Mouse (Mus musculus): ENCODE results near the gene Commd4. TPM values are rescaled to one million over a fixed set of nuclear protein-coding genes. Genes with fewer than 3 reads are reported as not detected.
"Not testable (repeated sequence)": the region's sequence is repeated elsewhere in the genome, so short reads cannot be mapped to it uniquely, and the experiment has no call there.

Gene Commd4
- 99.9 and 105 TPM in 2 replicates for polyA plus RNA-seq (2016; fragmentation: Nextera tagmentation; extraction: Ambion mirVana)

- Histone ChIP-seq H3K9me3 (no peaks in the 10 kb centered on the region), H3K4me1 (peaks cover 19% of the 10 kb centered on the region), H3K27me3 (replicated peaks; ENCODE audit: low read depth, poor library complexity, severe bottlenecking) (no peaks in the 10 kb centered on the region), H3K27ac (replicated peaks) (peak within 1 kb of the TSS; percentile 83), H3K4me3 (peak within 1 kb of the TSS; percentile 73), H3K36me3 (replicated peaks) (peaks cover 19% of the 10 kb centered on the region)
- DNase-seq (ENCODE audit: low spot score) = peak; percentile 92
- WGBS = under 1% methylated on average over 24 of the region's 24 CpGs
These were observed at the start of gene Commd4 for GRCm38 (mm10) chr9:57158013-57158470. Commd4 (minus strand) TSS chr9:57158331.

- H3K27me3 ChIP-seq (replicated peaks; ENCODE audit: low read depth, poor library complexity, severe bottlenecking) = no peaks in the 10 kb centered on the region
- DNase-seq (ENCODE audit: low spot score) = no peak
- H3K4me3 ChIP-seq = no peak overlapping the region
- no peaks in the 10 kb centered on the region for H3K4me1 ChIP-seq
- no peaks in the 10 kb centered on the region for H3K9me3 ChIP-seq
- no peaks in the 10 kb centered on the region for H3K36me3 ChIP-seq (replicated peaks)
- WGBS = 82% methylated on average over 2 of the region's 2 CpGs
- H3K27ac ChIP-seq (replicated peaks) = no peak overlapping the region
These were observed 48.8 kb upstream of the Commd4 start for GRCm38 (mm10) chr9:57206896-57207295.

DNA sequence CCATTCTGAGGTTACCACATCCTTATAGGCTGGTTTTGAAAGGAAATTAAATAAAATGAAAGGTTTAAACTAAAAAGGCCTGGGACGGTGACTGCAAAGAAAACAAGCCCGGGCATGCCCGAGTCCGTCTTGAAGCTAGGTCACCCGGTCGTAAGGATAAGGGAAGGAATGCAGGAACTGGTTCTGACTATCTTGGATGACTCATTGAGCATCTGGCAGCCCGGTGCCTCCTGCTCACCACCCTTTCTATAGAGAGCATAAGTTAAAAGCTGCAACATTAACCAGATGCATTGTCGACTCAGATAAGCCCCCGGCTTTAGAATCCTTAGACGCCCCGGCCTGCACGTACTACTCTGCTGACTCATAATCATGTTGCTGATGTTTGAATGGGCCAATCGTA, 45.4 kb upstream of the Commd4 start:
- 91% methylated on average over 13 of the region's 13 CpGs for WGBS
- H3K27ac ChIP-seq (replicated peaks); DNase-seq (ENCODE audit: low spot score); H3K36me3 ChIP-seq (replicated peaks); H3K27me3 ChIP-seq (replicated peaks; ENCODE audit: low read depth, poor library complexity, severe bottlenecking); H3K4me1 ChIP-seq; H3K4me3 ChIP-seq; H3K9me3 ChIP-seq: not testable (repeated sequence)

DNA sequence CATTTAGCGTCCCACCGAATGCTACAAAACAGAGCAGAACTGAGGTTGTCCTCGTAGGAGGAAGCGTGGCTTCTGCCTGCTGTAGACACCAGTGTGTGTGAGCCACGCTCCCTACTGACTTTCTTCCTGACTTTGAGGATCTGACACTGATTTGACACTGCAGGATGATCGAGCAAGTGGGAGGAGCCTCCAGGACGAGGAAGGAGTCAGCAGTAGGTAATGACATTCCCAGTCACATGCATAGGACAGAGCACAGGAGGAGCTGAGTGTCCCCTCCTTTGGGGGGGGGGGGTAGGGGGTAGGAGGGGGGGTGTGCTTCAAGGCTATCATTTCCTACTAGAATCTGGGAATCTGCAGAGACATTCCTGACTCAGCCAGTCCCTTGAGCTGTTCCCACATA, 44.9 kb upstream of the Commd4 start:
- Histone ChIP-seq H3K9me3 (no peaks in the 10 kb centered on the region), H3K4me3 (no peak overlapping the region), H3K4me1 (no peaks in the 10 kb centered on the region), H3K27ac (replicated peaks) (no peak overlapping the region), H3K27me3 (replicated peaks; ENCODE audit: low read depth, poor library complexity, severe bottlenecking) (no peaks in the 10 kb centered on the region), H3K36me3 (replicated peaks) (no peaks in the 10 kb centered on the region)
- 82% methylated on average over 7 of the region's 7 CpGs for WGBS
- no peak for DNase-seq (ENCODE audit: low spot score)

- Histone ChIP-seq H3K4me1 (no peaks in the 10 kb centered on the region), H3K27ac (replicated peaks) (no peak overlapping the region), H3K9me3 (no peaks in the 10 kb centered on the region), H3K36me3 (replicated peaks) (no peaks in the 10 kb centered on the region), H3K4me3 (no peak overlapping the region), H3K27me3 (replicated peaks; ENCODE audit: low read depth, poor library complexity, severe bottlenecking) (no peaks in the 10 kb centered on the region)
- WGBS = 73% methylated on average over 8 of the region's 8 CpGs
- DNase-seq (ENCODE audit: low spot score) = no peak
These were observed 39.3 kb upstream of the Commd4 start for GRCm38 (mm10) chr9:57197414-57197813.

DNA sequence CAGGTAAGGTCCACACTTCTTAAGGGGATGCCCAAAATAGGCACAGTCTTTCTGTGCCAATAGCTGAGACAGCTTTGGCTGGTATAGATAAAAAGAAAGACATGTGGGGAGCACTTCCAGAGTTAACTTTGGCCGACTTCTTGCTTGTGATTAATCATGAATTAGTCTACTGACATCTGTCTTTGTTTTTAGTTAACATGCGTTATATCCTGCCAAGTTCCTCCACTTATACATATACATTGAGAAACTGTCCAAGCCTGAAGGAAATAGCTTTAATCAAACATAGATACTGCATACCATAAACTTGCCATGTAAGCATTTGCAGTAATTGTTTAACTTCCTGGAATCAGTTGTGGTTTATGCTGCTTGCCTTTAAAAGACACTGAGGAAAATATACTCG, 38.6 kb upstream of the Commd4 start:
- no peaks in the 10 kb centered on the region for H3K27me3 ChIP-seq (replicated peaks; ENCODE audit: low read depth, poor library complexity, severe bottlenecking)
- H3K4me3 ChIP-seq = no peak overlapping the region
- no peak overlapping the region for H3K27ac ChIP-seq (replicated peaks)
- no peaks in the 10 kb centered on the region for H3K9me3 ChIP-seq
- H3K4me1 ChIP-seq = no peaks in the 10 kb centered on the region
- H3K36me3 ChIP-seq (replicated peaks) = no peaks in the 10 kb centered on the region
- 76% methylated on average over 3 of the region's 3 CpGs for WGBS
- no peak for DNase-seq (ENCODE audit: low spot score)

- H3K9me3 ChIP-seq = no peaks in the 10 kb centered on the region
- H3K36me3 ChIP-seq (replicated peaks) = no peaks in the 10 kb centered on the region
- no peaks in the 10 kb centered on the region for H3K4me1 ChIP-seq
- 83% methylated on average over 5 of the region's 5 CpGs for WGBS
- H3K27me3 ChIP-seq (replicated peaks; ENCODE audit: low read depth, poor library complexity, severe bottlenecking) = no peaks in the 10 kb centered on the region
- no peak for DNase-seq (ENCODE audit: low spot score)
- H3K27ac ChIP-seq (replicated peaks) = no peak overlapping the region
- no peak overlapping the region for H3K4me3 ChIP-seq
These were observed 10.3 kb upstream of the Commd4 start for GRCm38 (mm10) chr9:57168411-57168810.

- Histone ChIP-seq H3K9me3 (no peaks in the 10 kb centered on the region), H3K36me3 (replicated peaks) (no peaks in the 10 kb centered on the region), H3K4me3 (no peak overlapping the region), H3K27ac (replicated peaks) (no peak overlapping the region), H3K27me3 (replicated peaks; ENCODE audit: low read depth, poor library complexity, severe bottlenecking) (no peaks in the 10 kb centered on the region), H3K4me1 (no peaks in the 10 kb centered on the region)
- DNase-seq (ENCODE audit: low spot score) = no peak
- WGBS = 93% methylated on average over 2 of the region's 2 CpGs
These were observed 8.0 kb upstream of the Commd4 start for GRCm38 (mm10) chr9:57166173-57166572.

DNA sequence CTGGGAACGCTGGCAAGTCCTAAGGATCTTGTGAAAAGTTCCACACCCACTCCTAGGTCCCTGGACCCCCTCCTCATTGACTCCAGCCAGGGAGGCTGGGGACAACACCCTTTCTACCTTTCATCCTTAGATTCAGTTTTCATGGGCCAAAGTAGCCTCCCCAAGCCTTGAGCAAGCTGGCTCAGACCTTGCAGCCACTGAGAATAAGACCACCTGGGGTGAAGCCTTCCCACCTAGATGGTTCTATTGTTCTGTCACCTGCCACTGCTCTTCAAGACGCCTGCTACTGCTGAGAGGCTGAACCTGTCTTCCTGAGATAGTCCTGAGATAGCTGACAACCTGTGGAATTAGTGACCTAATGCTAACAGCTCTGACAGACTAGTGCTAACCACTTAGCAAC, 5.0 kb upstream of the Commd4 start:
- Histone ChIP-seq H3K4me3 (no peak overlapping the region), H3K27ac (replicated peaks) (no peak overlapping the region), H3K36me3 (replicated peaks) (no peaks in the 10 kb centered on the region), H3K9me3 (no peaks in the 10 kb centered on the region), H3K27me3 (replicated peaks; ENCODE audit: low read depth, poor library complexity, severe bottlenecking) (no peaks in the 10 kb centered on the region), H3K4me1 (peaks cover 6% of the 10 kb centered on the region; the same call in 1 of the 2 replicates)
- 50% methylated on average over 2 of the region's 2 CpGs for WGBS
- DNase-seq (ENCODE audit: low spot score) = no peak

DNA sequence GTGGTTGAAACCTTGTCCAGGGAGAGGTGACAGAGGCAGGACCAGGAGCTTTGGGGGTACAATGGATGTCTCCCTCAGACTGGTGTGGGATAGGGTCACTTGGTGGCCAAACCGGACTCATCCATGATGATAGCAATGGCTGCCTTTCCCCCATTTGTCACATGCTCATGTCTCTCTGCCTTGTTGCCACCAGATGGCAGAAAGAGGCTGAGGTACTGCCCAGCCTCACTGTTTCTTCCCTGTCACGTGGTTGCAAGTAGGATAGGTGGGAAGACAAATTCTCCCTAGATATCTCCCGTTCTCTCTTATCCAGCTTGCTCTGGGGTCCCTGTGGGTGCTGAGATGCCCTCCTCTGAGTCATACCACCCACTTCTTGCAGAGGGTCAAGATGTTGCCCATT, 4.4 kb upstream of the Commd4 start:
- Histone ChIP-seq H3K36me3 (replicated peaks) (no peaks in the 10 kb centered on the region), H3K4me1 (peaks cover 9% of the 10 kb centered on the region), H3K9me3 (no peaks in the 10 kb centered on the region), H3K27me3 (replicated peaks; ENCODE audit: low read depth, poor library complexity, severe bottlenecking) (no peaks in the 10 kb centered on the region), H3K4me3 (no peak overlapping the region), H3K27ac (replicated peaks) (no peak overlapping the region)
- WGBS = 28% methylated on average over 3 of the region's 3 CpGs
- no peak for DNase-seq (ENCODE audit: low spot score)

DNA sequence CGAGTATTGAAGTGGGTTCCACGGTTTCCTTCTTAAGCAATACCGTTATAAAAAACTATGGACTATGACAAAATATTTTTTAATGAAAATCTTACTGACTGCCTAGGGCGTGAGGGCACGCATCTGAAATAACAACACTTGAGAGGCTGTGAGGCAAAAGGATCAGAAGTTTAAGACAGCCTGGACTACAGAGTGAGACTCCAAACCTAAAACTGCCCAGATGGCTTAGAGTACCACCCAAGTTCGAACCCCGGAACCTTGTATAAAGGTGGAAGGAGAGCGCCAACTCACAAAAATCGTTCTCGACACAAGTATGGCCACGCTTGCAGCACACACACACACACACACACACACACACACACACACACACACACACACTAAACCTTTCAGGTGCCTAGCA, 375 bp upstream of the Commd4 start:
- no peaks in the 10 kb centered on the region for H3K27me3 ChIP-seq (replicated peaks; ENCODE audit: low read depth, poor library complexity, severe bottlenecking)
- WGBS = 39% methylated on average over 11 of the region's 11 CpGs
- H3K9me3 ChIP-seq = no peaks in the 10 kb centered on the region
- H3K4me1 ChIP-seq = peaks cover 19% of the 10 kb centered on the region
- peak overlapping the region; percentile 83; the same call in 1 of the 2 replicates for H3K27ac ChIP-seq (replicated peaks)
- DNase-seq (ENCODE audit: low spot score) = no peak
- peaks cover 19% of the 10 kb centered on the region for H3K36me3 ChIP-seq (replicated peaks)
- H3K4me3 ChIP-seq = peak overlapping the region; percentile 73

DNA sequence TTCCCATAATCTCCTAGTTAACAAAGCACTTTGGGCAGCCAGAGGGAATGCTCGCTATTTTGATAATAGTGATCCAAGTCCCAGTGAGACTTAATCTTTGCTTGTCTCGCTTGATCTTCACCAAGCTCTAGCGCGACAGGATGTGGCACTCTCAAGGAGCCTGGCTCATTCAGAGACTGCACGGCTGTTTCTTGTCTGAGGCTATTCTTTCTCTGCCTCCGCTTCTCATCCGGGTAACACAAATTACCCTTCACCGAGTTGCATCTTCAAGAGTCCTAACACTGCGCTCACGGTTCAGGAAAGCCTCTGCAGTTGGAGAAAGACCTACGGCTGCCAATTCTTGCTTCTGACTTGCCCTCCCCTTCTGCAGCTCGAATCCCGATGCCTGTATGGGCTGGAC, 632 bp downstream of the Commd4 start:
- H3K27ac ChIP-seq (replicated peaks) = peak overlapping the region; percentile 83

GRCm38 (mm10) chr9:57156823-57157222, 1.3 kb downstream of the Commd4 start:
- peak overlapping the region; percentile 73; the same call in 1 of the 2 replicates for H3K4me3 ChIP-seq
- peaks cover 19% of the 10 kb centered on the region for H3K4me1 ChIP-seq
- H3K9me3 ChIP-seq = no peaks in the 10 kb centered on the region
- peaks cover 19% of the 10 kb centered on the region for H3K36me3 ChIP-seq (replicated peaks)
- 88% methylated on average over 8 of the region's 8 CpGs for WGBS
- no peaks in the 10 kb centered on the region for H3K27me3 ChIP-seq (replicated peaks; ENCODE audit: low read depth, poor library complexity, severe bottlenecking)
- no peak for DNase-seq (ENCODE audit: low spot score)
- no peak overlapping the region for H3K27ac ChIP-seq (replicated peaks)

More for the DNA sequence above, 632 bp downstream of the Commd4 start:
- 36% methylated on average over 13 of the region's 13 CpGs for WGBS
- no peak for DNase-seq (ENCODE audit: low spot score)
- Histone ChIP-seq H3K4me1 (peaks cover 19% of the 10 kb centered on the region), H3K36me3 (replicated peaks) (peaks cover 19% of the 10 kb centered on the region), H3K9me3 (no peaks in the 10 kb centered on the region), H3K27me3 (replicated peaks; ENCODE audit: low read depth, poor library complexity, severe bottlenecking) (no peaks in the 10 kb centered on the region), H3K4me3 (peak overlapping the region; percentile 73)

DNA sequence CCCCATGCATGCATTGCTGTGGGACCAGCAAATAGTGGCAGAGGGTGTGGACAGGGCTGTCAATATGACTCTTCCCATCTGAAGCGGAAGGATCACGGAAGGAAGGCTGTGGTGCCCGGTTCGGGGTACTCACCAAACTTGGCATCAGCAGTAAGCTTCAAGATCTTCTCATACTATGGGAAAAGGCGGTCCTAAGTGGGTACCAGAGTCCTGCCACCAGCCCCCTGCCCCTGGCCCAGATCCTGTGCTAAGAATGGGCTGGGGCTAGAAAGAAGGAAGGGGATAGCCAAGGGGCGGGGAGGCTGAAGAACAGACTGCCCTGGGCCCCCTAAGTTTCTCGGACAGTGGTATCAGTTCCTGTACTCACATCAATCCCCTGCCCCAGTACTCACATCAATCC, 1.7 kb downstream of the Commd4 start:
- H3K4me3 ChIP-seq = no peak overlapping the region

More for the DNA sequence above, 1.7 kb downstream of the Commd4 start:
- Histone ChIP-seq H3K4me1 (peaks cover 19% of the 10 kb centered on the region), H3K27ac (replicated peaks) (no peak overlapping the region), H3K36me3 (replicated peaks) (peaks cover 19% of the 10 kb centered on the region), H3K9me3 (no peaks in the 10 kb centered on the region), H3K27me3 (replicated peaks; ENCODE audit: low read depth, poor library complexity, severe bottlenecking) (no peaks in the 10 kb centered on the region)
- DNase-seq (ENCODE audit: low spot score) = no peak
- 88% methylated on average over 7 of the region's 7 CpGs for WGBS

Data from embryonic facial prominence, embryonic 10.5 days (tissue).